Mouse (Mus musculus): ENCODE measurements around the gene Pcsk7.

DNA sequence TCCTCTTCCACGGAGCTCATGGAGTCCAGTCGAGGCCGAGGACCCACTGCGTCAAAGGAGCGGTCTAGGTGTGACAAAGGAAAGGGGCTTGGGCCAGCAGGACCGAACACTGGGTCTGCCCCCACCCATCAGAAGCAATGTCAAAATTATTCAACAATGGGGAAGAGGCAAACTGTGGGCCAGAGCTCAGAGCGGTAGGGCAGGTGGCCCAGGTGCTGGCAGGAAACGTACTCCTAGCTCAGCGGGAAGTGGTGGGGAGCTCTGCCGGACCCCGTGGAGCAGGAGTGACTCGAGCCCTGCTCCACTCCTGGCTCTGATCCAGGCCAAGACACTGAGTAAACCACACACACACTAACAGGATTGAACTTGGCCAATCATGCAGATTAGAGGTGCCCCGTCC, 39.4 kb downstream of the Pcsk7 start:
- TF ChIP-seq CTCF (IDR thresholded peaks at IDR 0.05; ENCODE audit: low read depth, low read length) (no peak), POLR2A (IDR thresholded peaks at IDR 0.05; ENCODE audit: extremely low read depth, insufficient read depth, low read length) (no peak)

All from liver, adult 2 months (tissue).